Mouse (Mus musculus): Measurements from ENCODE around the gene A630023A22Rik.
A peak's percentile ranks its signal among the peaks of the same experiment; 100 is the strongest.

The A630023A22Rik gene

GRCm38 (mm10) chr14:34085731-34086130 is 16.8 kb downstream of the A630023A22Rik start, which contains the start of gene Anxa8:
Gene Anxa8 (plus strand): TSS chr14:34085981.
- no peak for DNase-seq

- DNase-seq = peak; percentile 87
Measured at GRCm38 (mm10) chr14:34080321-34080997, 22.1 kb downstream of the A630023A22Rik start.

- DNase-seq = no peak
Measured at GRCm38 (mm10) chr14:34078293-34078692, 24.3 kb downstream of the A630023A22Rik start.

DNA sequence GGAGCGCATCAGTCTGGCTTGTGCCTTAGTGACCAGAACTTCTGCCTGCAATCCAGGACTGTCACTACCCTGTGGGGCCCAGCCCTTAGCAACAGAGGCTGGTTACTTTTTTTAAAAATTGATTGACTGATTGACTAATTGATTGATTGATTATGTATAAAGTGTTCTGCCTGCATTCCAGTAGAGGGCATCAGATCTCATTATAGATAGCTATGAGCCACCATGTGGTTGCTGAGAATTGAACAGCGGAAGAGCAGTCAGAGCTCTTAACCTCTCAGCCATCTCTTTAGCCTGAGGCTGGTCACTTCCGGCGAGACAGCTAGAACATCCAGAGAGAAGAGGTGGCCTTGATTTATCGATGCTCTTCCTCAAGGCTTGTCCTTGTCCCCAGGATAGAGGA is 25.3 kb downstream of the A630023A22Rik start:
- no peak for DNase-seq

GRCm38 (mm10) chr14:34075346-34075745 is 27.2 kb downstream of the A630023A22Rik start:
- peak; percentile 38 for DNase-seq

DNA sequence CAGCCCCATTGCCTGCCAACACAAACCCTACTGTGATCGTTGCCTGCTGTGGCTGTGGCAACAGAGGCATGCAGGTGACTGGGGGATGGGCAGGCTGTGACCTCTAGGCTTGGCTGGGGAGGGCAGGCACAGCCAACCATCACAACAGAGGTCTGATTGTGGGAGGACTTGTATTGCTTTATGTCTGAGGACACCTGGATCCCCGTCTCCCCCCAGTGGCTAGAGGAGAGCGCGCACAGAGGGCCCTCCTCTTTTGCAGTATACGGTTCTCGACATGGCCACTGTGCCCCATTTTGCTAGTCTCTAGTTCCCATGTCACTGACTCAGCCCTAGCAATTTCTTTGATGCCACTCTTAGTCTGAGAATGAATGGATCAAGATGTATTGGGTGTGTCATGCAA is 30.9 kb downstream of the A630023A22Rik start:
- DNase-seq = peak; percentile 25

DNA sequence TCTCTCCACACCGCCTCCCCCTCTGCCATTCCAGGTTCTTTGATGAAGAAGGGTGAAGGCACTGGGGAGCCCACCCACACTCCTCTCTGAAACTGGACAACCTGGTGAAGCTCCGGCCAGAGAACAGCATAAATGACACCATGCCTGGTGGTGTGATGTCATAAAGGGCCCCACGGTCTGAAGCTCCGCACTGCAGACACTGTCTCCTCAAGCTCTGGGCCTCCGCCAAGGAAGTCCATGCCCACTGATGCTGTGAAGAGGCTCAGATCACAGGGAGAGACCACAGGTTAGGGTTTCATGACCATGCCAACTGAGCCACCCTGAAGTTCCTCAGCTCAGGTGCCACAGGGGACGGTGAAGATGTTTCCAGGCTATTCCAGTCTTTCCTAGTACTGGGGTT is 50.0 kb downstream of the A630023A22Rik start, which contains the start of gene Antxrl:
Antxrl (plus strand) TSS at position 192 of the 400 bp plus-strand sequence.
- DNase-seq = no peak

DNA sequence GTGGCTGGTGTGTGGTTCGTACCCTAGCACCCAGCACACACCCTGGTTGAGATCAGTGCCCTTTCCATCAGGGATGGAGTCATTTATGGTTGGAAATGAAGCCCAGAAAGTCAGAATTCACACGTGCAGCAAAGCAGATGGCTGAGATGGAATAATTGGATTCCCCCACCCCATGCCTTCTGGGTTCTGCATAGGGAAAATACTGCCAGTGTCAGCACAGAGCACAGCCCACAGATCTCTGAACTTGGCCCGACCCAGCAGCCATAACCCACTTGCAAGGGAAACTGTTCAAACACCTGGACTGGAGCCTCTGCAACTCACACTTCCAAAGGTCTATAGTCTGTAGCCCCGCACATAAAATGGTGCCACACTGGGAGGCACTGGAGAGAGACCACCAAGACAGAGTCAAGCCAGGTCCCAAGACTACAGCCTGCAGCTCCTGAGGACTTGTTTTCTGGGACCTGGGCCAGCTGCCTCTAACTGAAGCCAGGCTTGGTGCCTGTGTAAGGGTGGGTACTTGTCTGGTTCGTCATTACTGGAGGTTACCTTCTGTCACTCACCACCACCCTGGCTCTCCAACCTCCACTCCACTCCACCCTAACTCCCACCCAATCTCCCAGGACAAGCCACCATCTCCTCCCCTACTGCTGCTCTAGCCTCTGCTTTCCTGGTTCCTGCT is 52.3 kb downstream of the A630023A22Rik start:
- no peak for DNase-seq

GRCm38 (mm10) chr14:34043341-34043740 is 59.2 kb downstream of the A630023A22Rik start:
- DNase-seq = no peak

GRCm38 (mm10) chr14:34041241-34041640 is 61.3 kb downstream of the A630023A22Rik start:
- no peak for DNase-seq

- peak; percentile 80 for DNase-seq
Measured at GRCm38 (mm10) chr14:34033841-34034610, 68.5 kb downstream of the A630023A22Rik start.

- DNase-seq = no peak
Measured at GRCm38 (mm10) chr14:34026710-34027109, 75.8 kb downstream of the A630023A22Rik start.

- DNase-seq = no peak
Measured at GRCm38 (mm10) chr14:34016938-34017337, 85.6 kb downstream of the A630023A22Rik start.

DNA sequence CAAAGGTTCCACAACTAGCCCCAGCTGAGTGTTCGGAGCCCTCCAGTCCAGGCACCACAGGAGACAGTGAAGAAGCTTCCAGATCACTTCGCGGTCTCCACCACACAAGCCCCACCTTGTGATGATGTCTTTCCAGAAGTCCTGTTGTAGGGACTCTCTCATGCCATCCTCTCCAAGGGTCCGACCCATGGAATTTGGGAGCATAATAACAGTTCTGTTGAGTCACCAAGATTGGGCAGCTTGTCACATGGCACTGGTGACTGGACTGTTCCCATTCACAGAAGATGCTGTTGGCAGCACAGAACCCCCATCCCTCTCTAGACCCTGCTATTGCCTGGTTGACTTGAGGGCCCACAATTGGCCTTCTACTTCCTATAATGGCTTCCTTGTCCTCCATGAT is 86.2 kb downstream of the A630023A22Rik start, which contains the start of gene Gm5460:
Gm5460 (plus strand) TSS at position 378 of the 400 bp plus-strand sequence.
- DNase-seq = no peak

DNA sequence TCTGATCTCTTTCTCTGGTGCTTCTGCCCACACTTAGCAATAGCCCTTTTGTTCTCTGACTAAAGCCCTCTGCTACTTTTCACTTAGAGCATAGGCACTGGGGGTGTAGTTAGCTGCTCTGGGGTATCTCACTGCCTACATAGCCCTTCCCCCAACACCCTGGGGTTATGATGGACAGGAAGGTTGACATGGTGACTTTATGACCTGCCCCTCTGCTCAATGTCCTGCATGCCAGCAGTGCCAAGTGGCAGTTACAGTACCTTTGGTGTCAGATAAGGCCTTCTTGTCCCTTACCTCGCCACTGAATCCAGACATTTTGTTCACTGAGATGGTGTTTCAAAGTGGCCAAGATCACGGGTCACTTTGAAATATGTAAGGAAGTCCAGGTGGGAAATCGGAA is 87.5 kb downstream of the A630023A22Rik start, which contains the start of gene Gm30083:
Gm30083 (minus strand) TSS at position 120 of the 400 bp plus-strand sequence.
- DNase-seq = no peak

DNA sequence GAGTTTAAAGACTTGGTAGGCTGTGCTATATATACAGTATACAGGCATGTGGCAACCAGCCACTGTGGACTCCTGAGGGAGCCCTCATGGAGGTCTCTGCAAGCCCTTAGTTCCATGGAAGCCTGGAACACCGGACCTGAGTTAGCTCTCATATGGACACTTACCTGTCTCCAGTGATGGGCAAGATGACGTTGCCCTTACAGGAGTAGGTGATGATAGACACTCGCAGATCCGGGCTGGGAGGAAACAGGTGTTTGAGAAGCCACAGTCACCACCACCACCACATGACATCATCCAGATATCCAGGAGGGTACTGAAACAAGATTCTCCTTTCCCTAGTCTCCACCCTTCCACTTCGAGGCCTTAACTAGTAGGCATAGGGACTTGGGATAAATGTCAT is 100.2 kb downstream of the A630023A22Rik start:
- DNase-seq = no peak

DNA sequence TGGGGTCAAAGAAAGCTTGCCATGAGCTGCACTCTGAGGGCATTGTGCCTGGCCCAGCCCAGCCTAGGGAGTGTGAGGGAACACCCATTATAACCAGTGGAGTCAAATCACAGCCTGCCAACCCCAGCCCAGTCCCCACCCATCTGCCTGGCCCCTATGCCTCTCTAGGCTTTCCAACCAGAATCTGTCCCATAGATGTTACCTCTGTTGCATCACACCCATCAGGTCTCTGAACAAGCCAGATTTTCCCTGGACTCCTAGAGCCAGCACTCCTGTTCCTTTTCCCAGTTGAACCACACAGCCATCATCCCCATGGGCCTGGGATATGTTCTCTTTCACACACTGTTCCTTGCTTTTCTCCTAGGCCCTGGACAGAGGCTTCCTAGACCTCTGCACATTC is 101.1 kb downstream of the A630023A22Rik start:
- no peak for DNase-seq
